Mouse (Mus musculus) liver, postnatal 0 days (tissue): ENCODE results near the gene Rexo1.

ENCODE experiments used
- CTCF ChIP-seq: sonication (generic); IDR thresholded peaks from 2 replicates; pipeline ENCODE4 v1.5.1; 2016; ENCODE audit warnings: antibody characterized with exemption, low read depth
- EP300 ChIP-seq: IDR thresholded peaks from 2 replicates; pipeline ENCODE4 v1.6.1; 2016; ENCODE audit warnings: antibody characterized with exemption, low read depth, mild to moderate bottlenecking

DNA sequence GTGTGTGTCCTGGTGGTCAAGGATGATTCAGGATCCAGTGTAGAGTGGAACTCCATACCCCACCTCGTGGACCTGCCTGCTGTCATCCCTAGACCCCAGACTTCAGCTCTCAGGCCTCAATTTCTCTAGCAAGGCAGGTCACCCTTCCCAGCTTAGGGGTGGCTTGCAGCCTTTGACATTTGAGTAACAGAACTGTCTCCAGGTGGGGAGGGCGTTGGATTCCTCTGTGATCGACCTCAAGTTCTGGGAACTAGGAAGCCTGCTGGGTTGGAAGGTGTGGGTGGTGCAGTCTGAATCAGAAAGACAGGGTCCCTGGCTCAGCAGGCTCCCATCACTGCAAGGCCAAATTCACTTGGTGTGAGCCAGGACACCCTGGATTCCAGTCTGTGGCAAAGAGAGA is 13.5 kb upstream of the Rexo1 start:
- no peak for TF ChIP-seq CTCF
- no peak for TF ChIP-seq EP300
